Mouse (Mus musculus) lung, embryonic 14.5 days (tissue): ENCODE measurements around the gene Pnpla3. TPM values are rescaled to one million over a fixed set of nuclear protein-coding genes. Genes with fewer than 3 reads are reported as not detected.
A peak's percentile ranks its signal among the peaks of the same experiment; 100 is the strongest.

Experiments
- ATAC-seq: fragments of 200-750 bp; cut with Nextera tagmentation; 2 replicates; pipeline ENCODE4 v1.8.0; 2017; ENCODE audit warnings: mild to moderate bottlenecking, moderate TSS enrichment, moderate library complexity; ENCODE audit not compliant: insufficient read depth
- DNase-seq: peaks from one replicate; pipeline ENCODE4 v3.0.0-alpha.2; 2015
- H3K27ac ChIP-seq: fragments of 300-500 bp; sonication (generic); 2 replicates; pipeline ENCODE4 v1.5.1; 2014; ENCODE audit warnings: low read depth, mild to moderate bottlenecking, moderate library complexity
- H3K27me3 ChIP-seq: fragments of 300-500 bp; sonication (generic); 2 replicates; pipeline ENCODE4 v1.6.1; 2014; ENCODE audit warnings: low read length, control low read depth; ENCODE audit not compliant: insufficient read depth
- H3K36me3 ChIP-seq: fragments of 300-500 bp; sonication (generic); 2 replicates; pipeline ENCODE4 v1.6.1; 2014; ENCODE audit warnings: control low read depth; ENCODE audit not compliant: insufficient read depth
- H3K4me1 ChIP-seq: fragments of 300-500 bp; sonication (generic); 2 replicates; pipeline ENCODE4 v1.6.1; 2014; ENCODE audit warnings: antibody characterized with exemption, control low read depth; ENCODE audit not compliant: insufficient read depth
- H3K4me2 ChIP-seq: fragments of 300-500 bp; sonication (generic); 2 replicates; pipeline ENCODE4 v1.6.1; 2014; ENCODE audit warnings: mild to moderate bottlenecking
- H3K4me3 ChIP-seq: fragments of 300-500 bp; sonication (generic); 2 replicates; pipeline ENCODE4 v1.5.1; 2014; ENCODE audit warnings: low read depth, low read length
- H3K9ac ChIP-seq: fragments of 300-500 bp; sonication (generic); 2 replicates; pipeline ENCODE4 v1.6.1; 2014
- H3K9me3 ChIP-seq: fragments of 300-500 bp; sonication (generic); 2 replicates; pipeline ENCODE4 v1.6.1; 2016; ENCODE audit warnings: low read depth, low read length, control low read depth
- CTCF ChIP-seq: IDR thresholded peaks from 2 replicates; pipeline ENCODE4 v1.5.1; 2016; ENCODE audit warnings: antibody characterized with exemption, low read depth
- WGBS: fragments of 180-500 bp; shearing (Covaris S2); extraction: QIAGEN DNeasy Blood & Tissue Kit; methylation state at CpG from one replicate; pipeline ENCODE4 v1.1.7; 2014; 5-methylcytosine and 5-hydroxymethylcytosine counted together
- polyA plus RNA-seq: library from polyadenylated mRNA; unstranded; fragments of >200 nt; fragmentation: Nextera tagmentation; extraction: Ambion mirVana; gene quantifications from 2 replicates; pipeline ENCODE4 v1.2.1, GENCODE M21; 2014

Pnpla3 gene
- polyA plus RNA-seq, 1 experiment from 2014 or later, result 0.41 TPM

GRCm38 (mm10) chr15:84216026-84216425 lies 48.4 kb downstream of the Pnpla3 start:
- no peak for ATAC-seq
- no peak overlapping the region for H3K27ac ChIP-seq

GRCm38 (mm10) chr15:84216461-84217084 lies 48.9 kb downstream of the Pnpla3 start:
- DNase-seq, result no peak
- 26% methylated on average over 7 of the region's 7 CpGs for WGBS
- ATAC-seq, result no peak
- peaks cover 4% of the 10 kb centered on the region; the same call in 1 of the 2 replicates for H3K4me1 ChIP-seq
- H3K4me2 ChIP-seq, result no peak overlapping the region
- peaks cover 25% of the 10 kb centered on the region for H3K36me3 ChIP-seq
- H3K9me3 ChIP-seq, result no peaks in the 10 kb centered on the region
- H3K27ac ChIP-seq, result no peak overlapping the region
- no peak overlapping the region for H3K9ac ChIP-seq
- no peak overlapping the region for H3K4me3 ChIP-seq
- no peak for TF ChIP-seq CTCF
- no peaks in the 10 kb centered on the region for H3K27me3 ChIP-seq

More at GRCm38 (mm10) chr15:84216026-84216425, 48.4 kb downstream of the Pnpla3 start:
- no peaks in the 10 kb centered on the region for H3K27me3 ChIP-seq
- no peak for DNase-seq
- peaks cover 30% of the 10 kb centered on the region for H3K36me3 ChIP-seq
- no peak overlapping the region for H3K4me2 ChIP-seq
- H3K9me3 ChIP-seq, result no peaks in the 10 kb centered on the region
- no peak for TF ChIP-seq CTCF
- no peak overlapping the region for H3K4me3 ChIP-seq
- H3K4me1 ChIP-seq, result peaks cover 4% of the 10 kb centered on the region; the same call in 1 of the 2 replicates
- no peak overlapping the region for H3K9ac ChIP-seq

- Histone ChIP-seq H3K9me3 (no peaks in the 10 kb centered on the region), H3K4me2 (no peak overlapping the region), H3K27me3 (no peaks in the 10 kb centered on the region), H3K4me3 (no peak overlapping the region), H3K9ac (peak overlapping the region; percentile 13; the same call in 1 of the 2 replicates), H3K36me3 (peaks cover 18% of the 10 kb centered on the region), H3K27ac (peak overlapping the region; percentile 15; the same call in 1 of the 2 replicates), H3K4me1 (peaks cover 4% of the 10 kb centered on the region; the same call in 1 of the 2 replicates)
- 26% methylated on average over 23 of the region's 23 CpGs for WGBS
- TF ChIP-seq CTCF, result no peak
- ATAC-seq (no peak; the same call in 1 of the 2 replicates), DNase-seq (no peak)
Observed at GRCm38 (mm10) chr15:84217969-84218782, 50.5 kb downstream of the Pnpla3 start.

- Histone ChIP-seq H3K27ac (peak overlapping the region; percentile 56; the same call in 1 of the 2 replicates), H3K36me3 (peaks cover 13% of the 10 kb centered on the region), H3K4me3 (no peak overlapping the region), H3K27me3 (no peaks in the 10 kb centered on the region), H3K9me3 (no peaks in the 10 kb centered on the region), H3K4me1 (peaks cover 4% of the 10 kb centered on the region; the same call in 1 of the 2 replicates), H3K4me2 (no peak overlapping the region), H3K9ac (no peak overlapping the region)
- TF ChIP-seq CTCF, result no peak
- ATAC-seq (peak; percentile 52; the same call in 1 of the 2 replicates), DNase-seq (peak; percentile 44)
- 12% methylated on average over 9 of the region's 9 CpGs for WGBS
Observed at GRCm38 (mm10) chr15:84218783-84219271, 51.2 kb downstream of the Pnpla3 start.

- peaks cover 4% of the 10 kb centered on the region; the same call in 1 of the 2 replicates for H3K4me1 ChIP-seq
- no peak overlapping the region for H3K4me2 ChIP-seq
- DNase-seq (no peak), ATAC-seq (no peak)
- no peaks in the 10 kb centered on the region for H3K36me3 ChIP-seq
- 57% methylated on average over 5 of the region's 5 CpGs for WGBS
- no peaks in the 10 kb centered on the region for H3K9me3 ChIP-seq
- H3K4me3 ChIP-seq, result no peak overlapping the region
- no peak for TF ChIP-seq CTCF
- no peaks in the 10 kb centered on the region for H3K27me3 ChIP-seq
- no peak overlapping the region for H3K9ac ChIP-seq
- H3K27ac ChIP-seq, result no peak overlapping the region
Observed at GRCm38 (mm10) chr15:84221539-84221938, 53.9 kb downstream of the Pnpla3 start.

GRCm38 (mm10) chr15:84223423-84223822 lies 55.8 kb downstream of the Pnpla3 start:
- Histone ChIP-seq H3K36me3 (no peaks in the 10 kb centered on the region), H3K4me2 (no peak overlapping the region), H3K9me3 (no peaks in the 10 kb centered on the region), H3K4me1 (peaks cover 4% of the 10 kb centered on the region; the same call in 1 of the 2 replicates), H3K27me3 (no peaks in the 10 kb centered on the region), H3K27ac (no peak overlapping the region), H3K4me3 (no peak overlapping the region), H3K9ac (no peak overlapping the region)
- DNase-seq (peak; percentile 42), ATAC-seq (no peak)
- peak; percentile 38 for TF ChIP-seq CTCF
- 31% methylated on average over 6 of the region's 6 CpGs for WGBS

- no peak overlapping the region for H3K4me2 ChIP-seq
Observed at GRCm38 (mm10) chr15:84224779-84225178, 57.1 kb downstream of the Pnpla3 start.

More at GRCm38 (mm10) chr15:84224779-84225178, 57.1 kb downstream of the Pnpla3 start:
- DNase-seq (peak; percentile 25), ATAC-seq (no peak)
- Histone ChIP-seq H3K4me1 (no peaks in the 10 kb centered on the region), H3K9me3 (no peaks in the 10 kb centered on the region), H3K4me3 (no peak overlapping the region), H3K27me3 (no peaks in the 10 kb centered on the region), H3K27ac (no peak overlapping the region), H3K9ac (no peak overlapping the region), H3K36me3 (no peaks in the 10 kb centered on the region)
- no peak for TF ChIP-seq CTCF
- WGBS, result 34% methylated on average over 10 of the region's 10 CpGs
